Mouse (Mus musculus) kidney, postnatal 10 days (tissue): ENCODE data around the gene Limk2.

Experiments
- DNase-seq: peaks from one replicate; pipeline ENCODE4 v3.0.0; 2021; ENCODE audit warnings: mixed read lengths

Gene Limk2

GRCm38 (mm10) chr11:3370162-3370561, 38.8 kb downstream of the Limk2 start:
- DNase-seq = no peak

DNA sequence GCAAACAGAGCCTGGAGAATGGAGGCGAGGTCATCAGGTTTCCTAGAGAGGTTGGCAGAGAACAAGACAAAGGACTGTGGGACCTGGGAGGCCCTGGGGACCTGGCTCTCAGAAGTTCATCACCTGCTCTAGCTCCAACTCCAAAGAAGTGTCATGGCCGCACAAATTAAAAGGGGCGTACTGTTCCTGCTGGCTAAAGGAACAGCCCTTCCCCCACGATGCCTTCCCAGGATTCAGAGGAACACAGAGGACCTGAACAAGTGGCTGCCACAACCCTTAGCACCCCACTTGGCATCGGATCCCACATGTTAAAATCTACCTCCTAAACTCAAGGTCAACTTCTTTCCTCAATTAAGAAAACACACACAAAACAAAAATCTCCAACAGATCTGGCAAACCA, 39.5 kb downstream of the Limk2 start:
- DNase-seq = no peak

GRCm38 (mm10) chr11:3368983-3369382, 40.0 kb downstream of the Limk2 start:
- no peak for DNase-seq

DNA sequence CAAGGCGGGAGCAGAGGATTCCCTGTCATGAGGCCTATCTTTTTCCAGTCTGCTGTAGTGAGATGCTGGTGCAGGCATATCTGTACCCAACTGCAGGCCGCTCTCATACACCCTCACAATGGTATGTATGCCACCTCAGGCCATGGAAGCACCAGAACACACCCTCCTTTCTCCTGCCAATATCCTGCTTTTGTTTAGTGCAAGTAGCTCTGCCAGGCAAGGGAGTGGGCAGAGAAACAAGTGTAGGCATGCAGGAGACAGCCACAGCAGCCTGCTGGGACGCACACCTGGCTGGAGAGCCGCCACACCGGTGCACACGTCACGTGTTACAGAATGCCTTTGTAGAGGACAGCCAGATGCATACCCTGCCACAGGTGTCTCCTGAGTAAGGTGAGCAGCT, 42.6 kb downstream of the Limk2 start:
- DNase-seq = no peak

GRCm38 (mm10) chr11:3362854-3363253, 46.1 kb downstream of the Limk2 start:
- no peak for DNase-seq

- DNase-seq = peak; percentile 30
These were observed 55.9 kb downstream of the Limk2 start for GRCm38 (mm10) chr11:3352990-3353585.

GRCm38 (mm10) chr11:3352131-3352530, 56.9 kb downstream of the Limk2 start:
- no peak for DNase-seq

GRCm38 (mm10) chr11:3349343-3349695, 59.7 kb downstream of the Limk2 start:
- DNase-seq = no peak

DNA sequence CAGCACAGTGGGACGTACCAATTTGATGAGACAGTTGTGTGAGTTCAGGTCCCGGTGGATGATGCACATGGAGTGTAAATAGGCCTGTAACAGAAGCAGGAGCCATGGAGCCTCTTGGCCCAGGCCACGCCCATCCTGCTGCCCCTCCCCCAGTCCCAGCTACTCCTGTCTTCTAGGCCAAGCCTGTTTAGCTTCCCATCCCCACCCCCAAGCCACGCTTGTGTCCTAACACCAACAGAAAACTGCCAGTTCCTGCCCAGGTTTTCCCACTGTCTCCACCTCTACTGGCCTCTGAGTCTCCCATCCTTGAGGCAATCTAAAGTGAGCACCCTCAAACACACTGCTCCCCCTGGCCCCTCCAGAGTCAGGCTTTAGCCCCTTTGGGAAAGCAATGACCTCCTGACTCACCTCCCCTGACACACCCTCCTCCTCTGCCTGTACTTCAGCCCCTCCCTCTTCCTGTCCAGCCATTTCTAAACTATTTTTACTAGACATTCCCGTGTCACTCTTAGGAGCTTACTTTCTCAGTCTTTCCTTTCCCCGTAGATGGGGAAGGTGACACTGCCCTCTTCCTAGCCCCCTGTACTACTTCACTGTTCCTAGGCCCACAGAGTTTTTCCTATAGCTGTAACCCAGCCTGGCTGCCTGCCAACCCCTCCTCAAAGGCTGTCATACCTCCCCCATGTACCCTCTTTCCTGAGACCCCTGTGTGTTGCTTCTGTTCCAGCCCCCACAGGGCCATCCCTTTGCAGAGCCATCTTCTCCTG, 60.2 kb downstream of the Limk2 start:
- peak; percentile 76 for DNase-seq

GRCm38 (mm10) chr11:3347835-3348195, 61.2 kb downstream of the Limk2 start:
- DNase-seq = no peak

DNA sequence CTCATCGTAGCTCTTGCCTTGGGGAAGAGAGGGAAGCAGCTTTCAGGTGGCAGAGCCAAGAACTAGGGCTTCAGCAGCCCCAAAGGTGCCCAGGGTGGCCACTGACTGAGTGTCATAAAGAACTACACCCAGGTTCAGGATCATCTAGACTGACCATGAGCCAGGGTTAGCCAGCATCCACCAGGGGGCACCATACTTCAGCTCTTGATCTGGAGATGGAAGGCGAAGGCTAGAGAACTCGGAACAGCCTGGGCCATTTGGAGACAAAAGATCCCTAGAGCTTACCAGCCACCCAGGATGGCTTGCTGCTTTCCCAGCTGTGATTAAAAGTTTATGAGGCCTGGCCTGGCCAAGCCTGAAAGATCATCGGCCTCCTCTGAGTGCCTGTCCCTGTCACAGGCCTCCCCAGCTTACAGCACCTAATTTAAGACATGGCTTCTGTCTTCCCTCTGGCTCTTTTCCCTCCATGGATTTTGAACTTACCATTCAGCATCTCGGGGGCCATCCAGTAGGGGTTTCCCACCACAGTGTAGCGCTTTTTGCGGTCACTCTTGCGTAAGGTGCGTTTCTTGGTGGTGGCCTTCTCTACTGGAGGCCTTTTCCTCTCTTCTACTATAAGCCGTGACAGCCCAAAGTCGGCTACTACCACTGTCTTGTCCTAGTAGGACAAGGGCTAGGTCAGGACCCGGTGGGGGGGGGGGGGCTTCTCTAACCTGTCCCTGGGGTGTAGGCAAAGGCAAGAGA, 61.7 kb downstream of the Limk2 start:
- DNase-seq = peak; percentile 94

- DNase-seq = no peak
These were observed 62.6 kb downstream of the Limk2 start for GRCm38 (mm10) chr11:3346351-3346750.

GRCm38 (mm10) chr11:3344916-3345315, 64.1 kb downstream of the Limk2 start:
- no peak for DNase-seq

DNA sequence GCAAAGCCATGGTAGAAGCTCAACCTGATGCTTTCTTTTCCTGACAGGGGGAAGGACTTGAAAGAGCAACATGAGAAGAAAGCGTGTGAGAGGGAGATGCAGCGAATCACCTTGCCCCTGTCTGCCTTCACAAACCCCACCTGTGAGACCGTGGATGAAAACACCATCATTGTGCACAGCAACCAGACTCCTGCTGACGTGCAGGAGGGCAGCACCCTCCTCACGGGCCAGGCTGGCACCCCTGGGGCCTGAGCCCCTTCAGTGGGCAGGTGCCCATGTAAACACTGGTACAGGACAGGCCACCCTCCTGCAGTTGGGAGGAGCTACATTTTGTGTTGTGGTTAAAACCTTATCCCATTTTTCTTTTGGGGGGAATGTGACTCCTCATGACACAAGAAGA, 67.5 kb downstream of the Limk2 start:
- DNase-seq = no peak

DNA sequence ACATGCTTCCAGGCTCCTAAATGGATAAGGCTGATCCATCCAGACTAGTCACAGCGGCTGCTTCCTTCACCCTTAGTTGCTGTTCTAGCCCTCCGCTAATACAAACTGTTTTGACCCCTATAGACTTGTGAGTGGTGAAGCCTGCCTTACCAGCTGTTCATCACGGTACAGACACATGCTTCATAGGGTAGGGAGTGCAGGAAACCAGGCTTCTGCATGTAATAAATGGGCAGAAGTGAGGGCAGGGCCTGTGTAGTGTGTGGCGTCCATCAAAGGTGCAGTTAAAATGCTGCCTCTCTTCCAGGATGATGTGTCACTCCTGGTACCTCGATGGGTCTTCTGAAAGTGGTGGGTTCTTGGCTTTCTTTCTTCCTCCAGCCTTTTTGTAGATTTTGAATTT, 71.0 kb downstream of the Limk2 start:
- DNase-seq = no peak

DNA sequence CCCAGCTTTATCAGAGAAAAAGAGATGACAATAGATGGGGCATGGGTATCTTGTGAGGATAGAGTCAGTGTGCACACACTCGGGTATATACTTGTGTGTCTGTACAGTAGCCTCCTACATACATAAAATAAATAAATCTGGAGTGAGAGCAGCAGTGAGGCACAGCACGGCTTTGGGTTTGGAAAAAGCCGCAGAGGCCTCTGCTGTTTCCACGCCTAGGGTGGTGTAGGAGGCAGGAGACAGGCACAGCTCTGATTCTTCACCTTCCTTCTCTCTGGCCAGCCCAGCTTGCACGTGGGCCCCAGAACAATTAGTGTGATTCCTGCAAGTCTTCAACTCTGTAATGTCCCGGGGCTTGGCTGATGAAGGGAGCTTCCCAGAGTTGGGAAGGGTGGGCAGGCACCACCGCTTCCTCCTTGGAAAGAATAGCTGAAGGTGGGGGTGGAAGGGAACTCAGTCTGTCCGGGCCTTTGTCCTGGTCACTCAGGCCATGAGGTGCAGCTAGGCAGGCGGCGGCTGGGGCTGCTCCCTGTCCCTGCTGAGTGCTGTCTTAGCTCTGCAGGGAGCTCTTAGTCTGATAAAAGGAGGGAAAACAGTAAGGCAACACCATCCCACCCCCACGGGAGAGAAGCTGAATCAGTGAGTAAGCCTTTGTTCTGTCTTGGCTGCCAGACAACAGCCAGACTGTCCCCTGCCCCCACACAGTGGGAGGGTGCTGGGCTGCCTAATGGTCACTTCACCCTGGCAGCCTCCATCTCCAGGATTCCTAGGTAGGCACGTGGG, 71.6 kb downstream of the Limk2 start:
- peak; percentile 42 for DNase-seq

DNA sequence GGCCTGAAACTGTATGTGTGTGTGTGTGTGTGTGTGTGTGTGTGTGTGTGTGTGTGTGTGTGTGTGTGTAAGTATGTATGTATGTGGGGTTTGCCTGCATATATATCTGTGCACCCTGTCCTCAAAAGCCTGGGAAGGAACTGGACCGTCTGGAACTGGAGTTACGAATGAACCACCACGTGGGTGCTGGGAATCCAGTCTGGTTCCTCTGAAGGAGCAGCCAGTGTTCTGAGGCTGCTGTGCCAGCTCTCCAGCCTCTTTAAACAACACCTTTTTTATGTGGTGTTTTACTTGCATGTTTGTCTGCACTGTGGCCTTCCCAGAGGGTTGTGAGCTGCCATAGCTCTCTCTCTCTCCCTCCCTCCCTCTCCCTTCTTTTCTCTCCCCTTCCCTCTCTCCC, 72.4 kb downstream of the Limk2 start:
- no peak for DNase-seq

GRCm38 (mm10) chr11:3335651-3336216, 73.3 kb downstream of the Limk2 start:
- DNase-seq = peak; percentile 63

GRCm38 (mm10) chr11:3334711-3335316, 74.2 kb downstream of the Limk2 start:
- DNase-seq = no peak

GRCm38 (mm10) chr11:3334141-3334710, 74.8 kb downstream of the Limk2 start:
- no peak for DNase-seq

- DNase-seq = no peak
These were observed 75.8 kb downstream of the Limk2 start for GRCm38 (mm10) chr11:3333111-3333695.
